Mouse (Mus musculus) spleen, adult 12 weeks (tissue): ENCODE data around the gene Col5a1.

Experiments
- DNase-seq: peaks from one replicate; pipeline ENCODE4 v3.0.0; 2022; ENCODE audit warnings: low spot score

Gene Col5a1

DNA sequence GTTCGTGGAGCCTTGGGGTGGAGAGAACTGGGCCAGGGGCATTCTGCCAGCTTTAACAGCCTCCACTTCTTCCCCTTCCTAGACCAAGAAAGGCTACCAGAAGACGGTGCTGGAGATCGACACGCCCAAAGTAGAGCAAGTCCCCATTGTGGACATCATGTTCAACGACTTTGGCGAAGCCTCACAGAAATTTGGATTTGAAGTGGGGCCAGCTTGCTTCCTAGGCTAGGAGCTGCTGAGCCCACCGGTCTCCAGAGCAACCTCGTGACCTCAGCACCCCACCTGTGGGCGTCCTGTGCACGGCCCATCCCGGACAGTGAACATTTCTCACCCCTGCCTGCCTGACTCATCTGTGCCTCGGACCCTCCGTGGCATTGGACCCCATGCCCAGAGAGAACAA lies 150.6 kb downstream of the Col5a1 start:
- DNase-seq: no peak

DNA sequence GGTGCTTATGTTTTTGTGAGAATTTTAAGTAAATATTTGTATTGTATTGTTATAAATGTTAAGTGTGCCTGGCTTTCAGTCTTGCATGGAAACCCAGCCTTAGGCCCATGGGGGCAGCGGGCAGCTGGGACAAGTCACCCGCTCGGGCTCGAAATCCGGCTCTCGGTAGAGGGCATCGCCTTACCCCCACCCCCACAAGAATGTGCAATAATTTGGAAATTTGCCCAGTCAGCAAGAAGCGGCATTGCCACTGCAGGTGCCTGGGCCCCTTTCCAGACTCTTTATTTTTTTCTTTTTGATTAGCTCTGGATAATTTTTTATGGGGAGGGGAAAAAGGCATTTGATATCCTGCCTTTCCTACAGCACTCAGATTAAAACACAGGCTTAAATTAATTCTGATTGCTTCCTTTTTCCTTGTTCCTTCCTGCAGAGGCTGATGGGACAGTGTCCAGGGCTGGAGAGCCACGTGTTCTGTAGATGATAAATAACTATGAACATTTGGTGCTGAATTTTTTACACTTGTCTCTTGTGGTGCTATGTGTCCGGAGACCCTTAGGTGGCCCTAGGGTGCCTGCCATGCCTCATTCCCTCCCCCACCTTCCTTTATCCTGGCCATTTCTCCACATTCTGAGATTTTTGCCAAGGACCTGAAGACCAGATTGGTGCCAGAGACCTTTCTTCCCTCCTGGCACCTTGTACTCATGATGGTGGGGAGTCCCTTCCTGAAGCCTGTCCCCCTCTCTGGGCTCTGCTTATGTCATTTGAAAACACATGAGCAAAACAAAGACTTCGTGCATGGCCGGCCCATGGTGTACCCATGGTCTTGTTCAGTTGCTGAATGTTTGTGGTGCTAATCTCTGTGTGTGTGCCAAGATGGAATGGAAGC lies 151.5 kb downstream of the Col5a1 start:
- DNase-seq: no peak

DNA sequence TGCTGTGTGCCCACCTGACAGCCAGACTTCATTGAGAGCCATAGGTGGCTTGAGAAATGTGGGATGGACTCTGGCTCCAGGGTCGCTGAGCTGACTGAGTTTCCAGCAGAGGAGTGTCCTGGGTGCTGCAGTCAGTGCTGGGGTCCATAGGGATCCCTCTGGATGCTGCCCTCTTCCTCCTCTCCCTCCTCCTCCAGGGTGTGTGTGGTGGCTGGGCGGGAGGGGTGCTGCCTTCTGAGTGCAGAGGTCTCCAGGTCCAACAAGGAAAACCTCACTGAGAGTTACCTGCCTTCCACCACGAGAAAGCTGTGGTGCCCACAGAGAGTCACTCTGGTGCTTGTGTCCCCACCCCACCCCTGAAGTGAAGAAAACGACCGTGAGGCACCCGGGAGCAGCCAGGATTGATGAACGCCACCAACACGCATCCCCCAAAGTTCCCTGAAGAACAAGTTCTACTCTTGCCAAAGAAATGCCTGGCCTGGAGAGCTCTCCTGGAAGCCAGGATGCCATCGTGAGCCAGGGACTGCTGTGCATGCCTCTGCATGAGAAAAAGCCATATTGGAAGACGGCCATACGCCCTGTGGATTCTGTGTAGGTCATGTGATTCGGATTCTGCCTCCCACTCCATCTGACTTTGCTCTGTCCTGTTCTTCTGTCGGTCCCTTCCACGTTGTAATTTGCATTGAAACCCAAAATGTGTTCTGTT lies 152.3 kb downstream of the Col5a1 start:
- DNase-seq: no peak

GRCm38 (mm10) chr2:28039647-28040325 lies 153.6 kb downstream of the Col5a1 start:
- no peak for DNase-seq

GRCm38 (mm10) chr2:28040466-28040865 lies 154.2 kb downstream of the Col5a1 start:
- no peak for DNase-seq

DNA sequence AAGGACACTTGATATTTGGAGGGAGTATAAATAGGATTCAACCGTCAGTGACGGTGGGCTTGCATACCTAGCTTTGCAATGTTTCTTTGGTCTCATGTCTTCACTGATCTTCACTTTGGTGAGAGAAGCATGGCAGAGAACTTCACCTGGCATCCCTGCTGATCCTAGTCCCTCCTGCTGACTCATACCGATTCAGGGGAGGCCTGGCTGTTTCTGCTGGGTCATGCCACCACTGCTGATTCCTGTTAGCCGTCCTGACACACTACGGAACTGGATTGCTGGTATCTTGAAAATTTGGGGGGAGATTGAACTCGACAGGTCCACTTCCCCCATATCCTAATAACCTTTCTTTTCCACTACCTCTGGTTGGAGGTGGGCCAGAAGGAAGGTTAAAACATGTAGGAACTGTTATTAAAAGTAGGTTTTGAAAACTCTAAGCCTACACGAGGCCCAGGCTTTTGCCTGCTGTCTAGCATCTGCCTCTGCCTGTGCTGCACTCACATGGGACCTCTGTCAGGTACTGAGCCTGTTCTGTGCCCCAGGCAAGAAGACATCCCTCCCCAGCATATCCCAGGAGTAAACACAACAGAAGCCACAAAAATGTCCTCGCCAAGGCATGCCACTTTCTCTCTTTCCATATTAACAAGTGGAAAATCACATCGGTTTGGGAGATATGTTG lies 158.8 kb downstream of the Col5a1 start:
- DNase-seq: no peak

DNA sequence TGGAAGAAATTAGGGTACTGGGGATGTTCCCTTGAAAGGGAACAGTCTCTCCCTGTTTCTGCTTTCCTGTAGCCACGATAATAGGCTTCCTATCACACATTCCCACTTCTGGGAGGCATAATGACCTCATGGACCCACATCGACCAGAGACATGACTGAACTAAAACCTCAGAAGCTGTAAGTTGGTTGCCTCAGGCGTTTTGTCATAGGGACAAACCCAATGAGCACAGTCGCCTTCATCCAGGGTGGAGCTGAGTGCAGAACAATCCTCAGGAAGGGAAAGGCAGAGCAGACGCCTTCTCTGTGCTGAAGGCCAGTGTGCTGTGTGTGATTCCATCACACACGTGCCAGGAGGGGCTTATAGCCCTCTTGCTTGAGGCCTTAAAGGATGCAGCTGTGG lies 160.1 kb downstream of the Col5a1 start:
- no peak for DNase-seq

- no peak for DNase-seq
Observed at GRCm38 (mm10) chr2:28047092-28047491, 160.9 kb downstream of the Col5a1 start.

GRCm38 (mm10) chr2:28059922-28060321 lies 173.7 kb downstream of the Col5a1 start:
- DNase-seq: no peak

DNA sequence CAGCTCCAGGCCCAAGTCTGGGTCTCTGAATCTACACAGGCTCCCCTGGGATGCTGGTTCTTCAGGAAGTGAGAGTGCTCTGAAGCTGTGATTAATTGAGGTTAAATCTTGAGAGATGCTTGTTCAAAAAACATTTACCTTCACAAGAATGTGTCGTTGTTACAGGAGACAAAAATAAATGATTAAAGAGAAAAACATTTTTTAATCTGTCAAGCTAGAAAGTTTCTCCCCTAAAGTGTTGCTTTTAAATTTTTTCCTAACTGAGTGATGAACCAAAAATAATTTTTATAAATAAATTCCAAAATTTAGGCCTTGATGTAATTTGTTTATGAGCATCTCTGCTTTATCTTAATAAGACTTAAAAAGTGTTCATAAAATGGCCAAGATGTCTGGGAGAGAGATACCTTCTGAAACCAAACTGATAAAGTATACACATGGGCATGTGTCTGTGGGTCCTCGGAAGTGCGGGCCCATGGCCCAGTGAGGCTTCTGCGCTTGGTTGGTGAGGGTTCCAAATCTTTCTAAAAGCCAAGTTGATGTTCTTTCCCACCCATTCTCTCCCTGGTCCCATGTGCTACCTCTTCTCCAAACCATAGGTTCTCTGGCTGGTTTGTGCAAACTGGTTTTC lies 177.6 kb downstream of the Col5a1 start:
- DNase-seq: no peak

DNA sequence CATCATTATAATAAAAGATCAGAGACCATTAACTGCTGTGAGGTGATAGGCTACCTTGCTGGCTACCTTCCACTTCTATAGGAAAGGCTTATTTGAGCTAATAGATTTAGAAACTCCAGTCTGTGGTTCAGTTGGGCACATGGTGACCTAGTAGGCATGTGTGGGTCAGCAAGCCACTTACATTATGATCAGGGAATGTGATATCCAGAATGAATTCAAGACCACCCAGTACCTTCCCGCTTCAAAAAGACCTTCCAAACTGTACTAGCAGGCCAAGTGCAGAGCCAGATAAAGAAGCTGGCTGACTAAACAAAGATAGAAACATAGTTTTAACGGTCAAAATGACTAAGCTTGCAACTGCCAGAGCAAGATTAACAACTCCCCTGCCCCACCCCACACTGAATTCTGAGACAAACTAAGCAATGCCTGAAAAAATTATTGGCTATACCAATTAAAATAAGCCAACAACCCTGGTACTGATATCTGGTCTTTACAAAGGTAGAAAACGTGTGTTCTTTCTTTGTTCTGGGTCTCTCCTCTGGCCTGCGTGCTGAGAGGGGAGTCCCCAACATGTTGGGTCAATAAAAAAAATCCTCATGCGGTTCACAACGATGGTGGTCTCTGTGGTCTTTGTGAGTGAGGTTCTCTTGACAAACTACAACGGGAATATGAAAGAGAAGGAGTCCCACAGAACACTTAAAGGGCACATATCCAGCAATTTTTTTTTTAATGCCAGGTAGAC lies 178.3 kb downstream of the Col5a1 start:
- DNase-seq: peak; percentile 65

GRCm38 (mm10) chr2:28065081-28065651 lies 178.9 kb downstream of the Col5a1 start:
- DNase-seq: no peak

- DNase-seq: no peak
Observed at GRCm38 (mm10) chr2:28066686-28067085, 180.5 kb downstream of the Col5a1 start.

DNA sequence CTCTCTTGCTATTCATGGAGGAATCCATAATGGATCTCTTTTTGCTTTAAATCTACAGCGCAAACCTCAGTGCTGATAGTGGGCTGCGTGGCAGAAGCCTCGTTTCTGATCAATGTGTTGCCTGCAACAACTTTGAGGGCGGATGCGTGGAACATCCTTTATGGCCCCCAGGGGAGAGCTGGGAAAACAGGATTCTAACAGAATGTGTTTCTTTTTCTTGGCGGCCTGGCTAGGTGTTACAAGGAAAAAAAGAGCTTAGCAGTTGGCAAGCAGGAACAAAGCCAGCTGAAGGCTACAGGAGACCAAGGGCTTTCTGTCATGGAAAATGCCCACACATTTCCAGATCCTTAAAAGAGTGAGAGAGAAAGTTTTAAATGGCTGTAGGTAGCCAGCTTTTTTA lies 180.9 kb downstream of the Col5a1 start:
- DNase-seq: no peak

DNA sequence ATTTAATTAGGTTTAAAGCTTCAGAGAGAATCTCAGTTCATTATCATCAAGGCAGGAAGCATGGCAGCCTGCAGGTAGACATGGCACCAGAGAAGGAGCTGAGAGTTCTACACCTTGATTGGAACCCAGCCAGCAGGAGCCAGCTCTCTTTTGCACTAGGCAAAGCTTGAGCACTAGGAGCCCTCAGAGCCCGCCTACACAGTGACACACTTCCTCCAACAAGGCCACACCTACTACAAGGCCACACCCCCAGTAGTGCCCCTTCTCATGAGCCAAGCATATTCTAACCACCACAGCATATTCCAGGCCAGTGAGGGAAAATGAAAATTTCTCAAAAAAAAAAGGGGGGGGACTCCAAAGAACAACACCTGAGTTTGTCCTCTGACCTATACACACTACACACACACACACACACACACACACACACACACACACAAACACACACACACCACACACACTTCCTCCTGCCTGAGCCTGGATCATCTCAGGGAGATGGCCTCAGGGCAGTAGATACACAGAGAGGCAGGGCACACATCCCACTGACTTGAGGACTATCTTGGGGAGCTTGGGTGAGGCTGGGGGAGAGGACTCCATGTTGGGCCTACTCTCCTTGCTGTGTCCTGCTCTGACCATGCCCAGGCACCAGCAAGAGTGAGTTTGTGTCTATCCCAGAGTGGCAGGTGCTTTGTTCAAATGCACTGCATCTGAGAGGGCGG lies 181.8 kb downstream of the Col5a1 start:
- DNase-seq: peak; percentile 50

DNA sequence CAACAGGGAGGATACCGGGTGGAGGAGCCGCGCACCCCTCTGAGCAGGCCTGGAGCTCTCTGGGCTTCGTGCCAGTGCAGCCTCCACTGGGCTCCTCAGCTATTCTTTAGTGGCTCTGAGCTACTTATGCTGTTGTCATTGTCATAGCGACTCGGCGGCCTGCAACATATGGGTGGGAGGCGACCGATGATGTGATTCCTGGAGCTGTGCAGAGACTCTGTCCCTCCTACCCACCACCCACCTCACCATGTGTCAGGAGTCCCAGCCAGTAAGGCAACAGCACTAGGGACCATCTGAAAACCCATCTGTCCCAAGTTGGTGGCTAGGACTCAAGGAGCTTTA lies 182.3 kb downstream of the Col5a1 start:
- DNase-seq: peak; percentile 62

DNA sequence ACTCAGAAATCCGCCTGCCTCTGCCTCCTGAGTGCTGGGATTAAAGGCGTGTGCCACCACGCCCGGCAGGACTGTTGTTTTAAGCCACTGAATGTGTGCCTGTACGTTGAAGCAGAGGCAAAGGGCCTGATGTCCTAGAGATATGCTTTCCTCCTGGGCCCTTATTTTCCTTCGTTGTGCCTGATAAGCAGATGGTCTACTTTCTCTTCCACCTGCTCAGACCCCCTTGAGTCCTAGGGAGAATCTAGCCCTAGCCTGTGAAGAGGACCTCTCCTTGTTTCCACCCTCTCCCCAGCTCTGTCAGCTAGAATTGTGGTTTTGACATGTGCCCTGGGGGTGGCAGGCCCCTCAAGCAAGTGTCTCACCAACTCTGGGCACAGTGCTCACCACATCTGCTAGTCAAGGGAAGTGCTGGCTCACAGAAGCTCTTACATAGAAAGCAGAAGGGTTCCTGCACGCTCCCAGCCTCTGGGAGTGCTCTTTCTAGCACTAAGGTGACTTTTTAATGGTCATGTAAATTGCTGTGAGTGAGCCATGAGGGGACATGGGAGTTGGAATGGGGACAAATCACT lies 189.5 kb downstream of the Col5a1 start:
- DNase-seq: no peak

GRCm38 (mm10) chr2:28084768-28085167 lies 198.5 kb downstream of the Col5a1 start, which contains the start of gene Fcnb:
Gene Fcnb (minus strand): TSS chr2:28084885.
- DNase-seq: no peak

GRCm38 (mm10) chr2:28086112-28086511 lies 199.9 kb downstream of the Col5a1 start:
- no peak for DNase-seq

DNA sequence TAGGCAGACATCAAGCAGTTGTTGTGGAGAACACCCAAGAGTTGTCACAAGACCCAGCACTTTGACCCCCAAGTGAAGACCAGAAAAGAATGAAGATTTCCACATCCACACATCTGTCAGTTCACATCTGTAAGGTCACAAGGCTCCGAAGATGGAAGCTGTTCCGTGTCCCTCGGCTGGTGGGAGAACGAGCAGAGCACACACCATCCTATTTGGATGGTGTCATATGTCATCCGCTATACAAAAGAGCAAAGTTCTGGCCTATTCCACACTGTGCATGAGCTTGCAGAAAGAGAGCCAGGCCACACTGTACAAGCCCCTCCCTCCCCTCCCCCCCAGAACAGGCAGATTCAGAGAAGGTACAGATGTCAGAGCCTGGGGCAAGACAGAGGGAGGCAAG lies 202.9 kb downstream of the Col5a1 start:
- no peak for DNase-seq
